Mouse (Mus musculus) cerebellum, adult 11 months (tissue): ENCODE results near the gene Raet1e.
"Not testable (repeated sequence)": the region's sequence is repeated elsewhere in the genome, so short reads cannot be mapped to it uniquely, and the experiment has no call there.

ENCODE experiments used
- DNase-seq: peaks from one replicate; pipeline ENCODE4 v3.0.0; 2022

Gene Raet1e

DNA sequence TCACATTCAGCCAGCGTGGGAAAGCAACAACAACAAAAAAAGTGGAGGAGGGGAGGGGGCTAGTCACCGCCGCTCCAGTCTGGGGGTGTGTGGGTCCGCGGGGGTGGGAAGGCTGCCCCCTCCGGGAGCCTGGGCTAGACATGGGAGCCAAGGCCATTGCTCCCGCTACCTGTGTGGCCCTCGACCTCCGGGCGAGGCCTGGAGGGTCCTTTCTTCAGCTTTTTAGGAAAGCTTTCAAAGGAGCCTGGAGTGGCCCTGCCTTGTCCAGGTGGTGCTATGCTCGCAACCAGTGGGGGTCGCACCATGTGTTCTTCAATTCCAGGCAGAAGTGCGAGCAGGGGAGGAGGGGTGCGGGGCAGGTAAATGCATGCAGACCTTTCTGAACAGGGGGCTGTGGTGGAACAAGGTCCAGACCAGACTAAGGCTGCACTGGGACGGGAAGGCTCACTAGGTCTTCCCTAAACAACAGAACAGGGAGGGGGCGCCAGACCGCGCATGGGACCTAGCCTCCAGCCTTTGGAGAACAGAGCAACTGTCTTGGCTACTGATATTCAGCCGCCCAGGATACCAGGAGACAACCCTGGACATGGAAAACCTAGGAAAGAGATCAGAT lies 116.2 kb downstream of the Raet1e start:
- no peak for DNase-seq

GRCm38 (mm10) chr10:22278468-22278867 lies 120.1 kb downstream of the Raet1e start:
- not testable (repeated sequence) for DNase-seq

GRCm38 (mm10) chr10:22282816-22283215 lies 124.4 kb downstream of the Raet1e start:
- no peak for DNase-seq

GRCm38 (mm10) chr10:22295676-22296075 lies 137.3 kb downstream of the Raet1e start:
- no peak for DNase-seq

DNA sequence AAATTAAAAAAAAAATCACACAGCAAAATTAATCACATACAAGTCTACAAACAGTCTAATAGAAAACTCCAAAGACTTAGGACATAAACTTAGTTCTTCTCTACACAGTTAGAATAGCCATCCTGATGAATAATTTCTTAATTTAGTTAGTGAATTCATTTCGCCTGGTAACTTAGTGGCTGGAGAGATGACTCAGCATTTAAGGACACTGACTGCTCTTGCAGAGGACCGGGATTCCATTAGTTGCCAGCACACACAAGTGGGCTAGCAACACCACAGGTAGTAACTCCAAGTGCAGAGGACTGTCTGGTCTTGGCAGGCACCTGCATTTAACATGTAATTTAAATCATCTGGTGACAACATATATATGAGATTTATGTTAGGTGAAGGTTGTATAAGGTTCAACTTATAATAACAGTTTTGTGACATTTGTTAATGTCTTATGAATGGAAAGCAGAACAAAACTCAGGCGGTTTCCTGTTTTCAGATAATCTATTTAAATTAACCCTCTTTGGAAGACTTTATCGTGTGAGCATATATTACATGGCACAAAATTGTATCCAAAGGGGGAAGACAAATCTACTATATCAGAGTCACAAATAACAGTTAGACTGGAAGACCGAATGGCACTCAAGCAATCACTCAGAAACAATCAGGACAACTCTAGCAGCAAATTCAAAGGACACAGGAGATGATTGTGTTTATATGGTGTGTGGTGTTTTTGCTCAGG lies 138.8 kb downstream of the Raet1e start:
- DNase-seq: no peak

DNA sequence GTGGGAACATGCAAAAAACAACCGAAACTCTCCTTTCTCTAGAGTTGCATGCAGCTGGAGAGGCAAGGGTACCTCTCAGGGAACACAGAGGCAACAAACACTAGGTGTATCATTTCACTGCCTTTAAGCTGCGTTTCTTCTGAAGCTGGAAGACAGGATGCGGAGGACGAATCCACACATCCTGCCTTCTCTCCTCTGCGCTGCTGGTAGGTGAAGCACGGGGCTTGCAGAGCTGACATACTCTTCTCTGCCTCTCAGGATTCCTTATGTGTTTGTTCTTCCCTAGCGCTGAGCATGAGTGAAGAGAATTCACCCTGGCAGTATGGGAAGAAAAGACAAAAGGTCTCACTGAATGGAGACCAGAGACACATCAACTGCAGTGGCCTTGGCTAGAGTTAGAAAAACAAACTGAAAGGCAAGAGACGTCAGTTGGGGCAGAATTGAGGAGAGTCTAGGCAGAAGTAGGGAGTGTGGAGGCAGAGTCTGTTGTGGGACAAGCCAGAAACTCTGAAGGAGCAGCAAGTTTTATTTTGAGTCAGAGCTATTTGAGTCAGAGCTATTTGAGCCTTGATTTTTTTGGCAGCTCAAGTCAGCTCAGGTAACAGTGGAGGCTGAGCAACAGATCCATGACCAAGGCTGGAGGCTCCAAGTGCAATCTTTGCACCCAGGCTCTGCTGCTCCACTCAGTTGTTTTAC lies 139.5 kb downstream of the Raet1e start:
- no peak for DNase-seq

DNA sequence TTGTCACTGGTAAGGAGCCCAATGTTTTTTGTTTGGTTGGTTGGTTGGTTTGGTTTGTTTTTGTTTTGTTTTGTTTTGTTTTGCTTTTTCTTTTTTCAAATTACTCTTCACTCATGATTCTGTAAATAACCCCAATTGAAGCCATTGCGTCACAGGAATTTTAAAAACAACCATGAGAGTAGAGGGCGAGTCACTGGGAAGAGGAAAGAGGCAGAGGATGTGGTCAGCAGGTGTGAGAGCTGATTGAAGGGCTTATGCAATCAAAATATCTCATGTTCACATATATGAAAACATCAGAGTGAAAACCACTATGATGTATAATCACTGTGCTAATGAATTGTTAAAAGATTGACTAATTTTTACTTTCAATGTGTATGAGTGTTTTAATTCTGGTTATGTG lies 141.0 kb downstream of the Raet1e start:
- no peak for DNase-seq

- DNase-seq: no peak
Measured at GRCm38 (mm10) chr10:22301641-22302040, 143.3 kb downstream of the Raet1e start.

- DNase-seq: no peak
Measured at GRCm38 (mm10) chr10:22302344-22303057, 144.1 kb downstream of the Raet1e start.

DNA sequence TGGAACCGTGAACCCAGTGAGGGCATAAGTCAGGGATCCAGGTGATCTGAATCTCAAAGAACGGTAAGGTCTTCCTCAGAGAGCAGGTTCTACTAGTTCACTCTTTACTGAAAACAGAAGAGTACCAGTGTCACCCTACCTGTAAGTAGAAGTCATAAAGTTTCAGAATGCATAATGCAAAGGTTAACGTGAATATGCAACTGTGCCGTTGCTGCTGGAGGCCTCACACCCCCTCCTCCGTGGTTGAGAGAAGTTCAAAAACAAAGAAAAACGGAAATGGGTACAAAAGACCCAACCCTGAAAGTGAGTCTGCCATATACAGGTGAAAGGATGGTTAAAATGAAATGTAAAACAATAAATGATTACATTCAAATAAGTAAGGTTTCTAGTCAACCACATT lies 145.4 kb downstream of the Raet1e start:
- DNase-seq: no peak

GRCm38 (mm10) chr10:22305801-22306200 lies 147.4 kb downstream of the Raet1e start:
- DNase-seq: no peak

- no peak for DNase-seq
Measured at GRCm38 (mm10) chr10:22306452-22306851, 148.1 kb downstream of the Raet1e start.

GRCm38 (mm10) chr10:22308221-22308620 lies 149.9 kb downstream of the Raet1e start:
- no peak for DNase-seq

DNA sequence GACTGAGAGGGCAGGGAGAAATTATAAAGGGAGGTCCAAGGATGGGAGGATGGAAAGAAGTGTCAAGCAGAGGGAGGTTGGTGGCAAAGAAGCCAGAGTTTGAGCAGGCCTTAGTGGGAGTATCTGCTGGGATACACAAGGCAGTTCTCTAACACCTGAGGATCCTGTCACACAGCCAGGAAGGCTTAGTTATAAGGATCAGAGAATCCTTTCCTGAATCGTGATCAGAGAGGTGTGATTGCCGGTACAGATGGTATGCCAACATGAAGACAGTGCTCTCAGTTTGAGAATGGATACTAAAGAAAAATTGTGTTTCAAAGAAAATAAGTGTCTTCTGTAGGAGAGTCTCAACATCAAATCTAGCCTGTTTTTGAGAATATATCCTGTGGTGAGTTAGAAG lies 164.5 kb downstream of the Raet1e start:
- no peak for DNase-seq

DNA sequence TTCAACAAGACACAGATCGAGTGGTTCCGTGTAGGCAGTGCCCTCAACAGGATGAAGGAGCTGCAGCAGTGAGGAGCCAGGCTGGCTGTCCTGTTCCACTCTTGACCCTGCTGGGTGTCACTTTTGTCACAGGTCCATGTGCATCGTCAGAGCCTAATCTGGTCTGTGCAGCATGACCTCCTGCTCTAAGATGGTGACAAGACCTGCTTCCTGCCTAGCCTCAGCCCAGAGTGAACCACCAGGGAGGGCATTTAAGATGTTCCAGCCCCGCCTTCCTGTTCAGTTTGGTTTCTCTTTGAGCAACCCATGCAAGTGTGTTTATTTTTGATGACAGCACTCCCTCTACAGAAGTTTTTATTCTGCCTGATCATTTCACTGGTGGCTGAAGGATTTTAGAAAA lies 187.4 kb downstream of the Raet1e start:
- not testable (repeated sequence) for DNase-seq

GRCm38 (mm10) chr10:22353548-22354195 lies 195.3 kb downstream of the Raet1e start:
- DNase-seq: not testable (repeated sequence)

GRCm38 (mm10) chr10:22354196-22354574 lies 195.8 kb downstream of the Raet1e start:
- not testable (repeated sequence) for DNase-seq

GRCm38 (mm10) chr10:22357373-22357772 lies 199.0 kb downstream of the Raet1e start:
- DNase-seq: not testable (repeated sequence)

DNA sequence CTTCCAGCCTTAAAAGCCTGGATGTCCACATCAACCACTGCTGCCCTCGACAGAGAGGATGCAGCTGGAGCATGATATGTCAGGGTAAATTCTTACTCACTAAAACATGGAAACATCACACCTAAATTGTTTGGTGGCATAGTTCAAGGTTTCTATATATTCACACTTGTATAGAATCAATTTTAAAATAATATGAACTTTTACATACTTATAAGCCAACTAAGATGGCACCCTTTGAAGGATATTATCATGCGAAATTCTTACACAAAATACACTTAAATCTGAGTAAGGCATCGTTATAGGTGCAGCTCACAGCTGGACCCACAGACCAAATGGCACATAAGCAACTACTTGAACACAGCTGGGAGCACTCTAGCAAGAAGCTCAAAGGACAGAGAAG lies 201.9 kb downstream of the Raet1e start, which contains the start of gene Raet1d:
TSS of gene Raet1d (plus strand) at position 301 of the 400 bp plus-strand sequence.
- not testable (repeated sequence) for DNase-seq

DNA sequence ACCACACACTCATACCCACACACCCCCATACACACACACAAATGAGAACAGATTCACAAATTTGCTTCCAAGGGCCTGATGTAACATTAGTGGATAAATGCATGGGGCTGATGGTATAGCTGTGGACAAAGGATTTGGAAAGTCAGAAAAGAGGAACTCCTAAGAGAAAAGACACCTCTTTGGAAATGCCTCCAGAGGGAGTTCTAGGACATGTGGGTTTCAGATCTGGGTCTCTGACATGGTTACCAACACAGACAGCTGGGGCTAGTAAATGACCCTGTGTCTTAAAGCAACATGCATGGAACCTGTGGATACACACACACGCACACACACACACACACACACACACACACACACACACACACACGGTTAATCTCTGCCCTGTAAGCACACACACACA lies 202.6 kb downstream of the Raet1e start:
- DNase-seq: not testable (repeated sequence)

DNA sequence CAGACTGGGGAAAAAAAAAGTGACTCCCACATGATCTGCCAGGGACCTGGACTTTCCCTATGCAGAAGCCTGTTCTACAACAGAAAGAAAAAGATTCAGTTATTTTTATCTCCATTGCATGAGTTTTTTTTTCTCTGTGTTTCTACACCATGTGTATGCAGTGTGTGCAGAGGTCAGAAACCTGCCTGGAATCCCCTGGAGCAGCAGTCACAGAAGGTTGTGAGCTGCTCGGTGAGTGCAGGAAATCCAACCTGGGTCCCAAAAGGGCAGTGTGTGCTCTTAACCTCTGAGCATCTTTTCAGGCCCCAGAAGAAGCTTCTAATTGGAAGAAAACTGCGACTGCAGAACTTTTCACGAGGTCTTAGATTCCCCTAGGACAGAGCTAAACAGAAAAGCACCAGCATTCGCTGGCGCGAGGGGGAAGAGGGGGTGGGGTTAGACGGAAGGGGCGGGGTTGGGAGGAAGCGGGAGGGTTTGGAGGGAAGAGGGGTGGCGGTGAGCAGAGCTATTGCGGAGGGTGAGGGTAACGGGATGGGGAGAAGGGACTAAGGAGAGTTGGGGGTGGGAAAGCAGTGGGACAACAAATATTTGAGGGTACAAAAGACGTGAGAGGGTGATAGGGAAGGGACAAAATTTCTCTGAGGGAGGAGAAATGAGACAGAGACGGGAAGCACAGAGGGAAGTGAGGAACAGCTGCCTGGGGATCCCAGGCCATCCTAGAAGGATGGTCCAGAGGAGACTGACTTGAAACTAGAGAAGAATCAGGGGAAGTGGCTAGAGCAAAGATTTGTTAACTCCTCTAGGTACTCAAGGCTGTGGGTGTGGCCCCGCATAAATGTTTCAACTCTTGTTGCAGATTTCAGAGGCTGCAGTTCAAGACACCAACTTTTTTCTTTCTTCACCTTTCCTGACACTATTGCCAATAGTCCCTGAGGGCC lies 203.3 kb downstream of the Raet1e start:
- DNase-seq: not testable (repeated sequence)
